Mouse (Mus musculus): ENCODE results near the gene Nol12.
A peak's percentile ranks its signal among the peaks of the same experiment; 100 is the strongest.

Nol12 gene

DNA sequence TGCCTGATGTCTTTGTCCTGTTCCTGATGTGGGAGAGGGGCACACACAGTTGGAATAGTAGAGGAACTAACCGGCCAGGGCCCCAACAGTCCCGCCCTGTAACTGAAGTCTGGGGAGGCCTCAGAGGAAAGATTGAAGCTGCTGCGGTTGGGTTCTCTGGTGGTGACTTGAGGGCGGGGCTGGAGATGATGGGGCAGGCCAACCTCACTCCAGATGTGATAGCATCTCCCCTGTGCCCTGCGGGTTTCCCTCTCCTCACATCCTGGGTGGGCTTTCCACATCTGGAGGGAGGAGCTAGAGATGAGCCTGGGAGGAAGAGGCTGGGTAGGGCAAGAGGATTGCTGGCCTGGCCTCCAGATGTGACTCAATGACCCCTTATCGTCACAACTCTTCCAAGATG is 11.1 kb upstream of the Nol12 start:
- Histone ChIP-seq H3K36me3 (ENCODE audit: insufficient read depth, low read length) (peaks cover 13% of the 10 kb centered on the region), H3K9me3 (ENCODE audit: low read length) (no peaks in the 10 kb centered on the region), H3K4me1 (replicated peaks; ENCODE audit: low read depth, low read length) (peaks cover 64% of the 10 kb centered on the region), H3K27me3 (ENCODE audit: insufficient read depth, low read length) (peaks cover 23% of the 10 kb centered on the region), H3K4me3 (replicated peaks; ENCODE audit: low read length) (no peak overlapping the region)
- TF ChIP-seq NANOG (IDR thresholded peaks at IDR 0.05; ENCODE audit: borderline replicate concordance, low read length): no peak
- no peak for TF ChIP-seq POU5F1 (IDR thresholded peaks at IDR 0.05; ENCODE audit: borderline replicate concordance, low read length)
- no peak for TF ChIP-seq CTCF (conservative IDR thresholded peaks at IDR 0.05; ENCODE audit: low read length)

DNA sequence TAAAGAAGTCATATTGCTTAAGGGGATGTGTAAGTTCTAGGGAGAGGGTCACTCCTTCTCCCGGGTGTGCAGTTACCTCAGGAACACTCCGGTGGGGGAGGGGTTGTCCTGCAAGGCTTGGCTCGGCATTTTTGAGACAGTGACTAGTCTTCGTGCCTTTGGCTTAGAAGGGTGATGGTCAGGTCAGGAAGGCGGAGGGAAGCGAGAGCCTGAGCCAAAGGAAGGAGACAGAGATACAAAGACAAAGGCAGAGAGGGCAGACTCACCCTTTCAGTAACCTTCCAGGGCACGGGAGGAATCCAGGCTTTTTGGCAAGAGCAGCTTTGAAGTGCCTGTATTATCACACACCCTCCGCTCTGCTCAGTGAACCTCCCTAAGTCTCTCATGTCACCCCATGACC is 9.6 kb upstream of the Nol12 start:
- H3K27me3 ChIP-seq (ENCODE audit: insufficient read depth, low read length): peaks cover 29% of the 10 kb centered on the region
- H3K4me3 ChIP-seq (replicated peaks; ENCODE audit: low read length): no peak overlapping the region
- no peaks in the 10 kb centered on the region for H3K9me3 ChIP-seq (ENCODE audit: low read length)
- TF ChIP-seq CTCF (conservative IDR thresholded peaks at IDR 0.05; ENCODE audit: low read length) (no peak), POU5F1 (IDR thresholded peaks at IDR 0.05; ENCODE audit: borderline replicate concordance, low read length) (no peak), NANOG (IDR thresholded peaks at IDR 0.05; ENCODE audit: borderline replicate concordance, low read length) (no peak)
- peaks cover 69% of the 10 kb centered on the region for H3K4me1 ChIP-seq (replicated peaks; ENCODE audit: low read depth, low read length)
- H3K36me3 ChIP-seq (ENCODE audit: insufficient read depth, low read length): peaks cover 8% of the 10 kb centered on the region

DNA sequence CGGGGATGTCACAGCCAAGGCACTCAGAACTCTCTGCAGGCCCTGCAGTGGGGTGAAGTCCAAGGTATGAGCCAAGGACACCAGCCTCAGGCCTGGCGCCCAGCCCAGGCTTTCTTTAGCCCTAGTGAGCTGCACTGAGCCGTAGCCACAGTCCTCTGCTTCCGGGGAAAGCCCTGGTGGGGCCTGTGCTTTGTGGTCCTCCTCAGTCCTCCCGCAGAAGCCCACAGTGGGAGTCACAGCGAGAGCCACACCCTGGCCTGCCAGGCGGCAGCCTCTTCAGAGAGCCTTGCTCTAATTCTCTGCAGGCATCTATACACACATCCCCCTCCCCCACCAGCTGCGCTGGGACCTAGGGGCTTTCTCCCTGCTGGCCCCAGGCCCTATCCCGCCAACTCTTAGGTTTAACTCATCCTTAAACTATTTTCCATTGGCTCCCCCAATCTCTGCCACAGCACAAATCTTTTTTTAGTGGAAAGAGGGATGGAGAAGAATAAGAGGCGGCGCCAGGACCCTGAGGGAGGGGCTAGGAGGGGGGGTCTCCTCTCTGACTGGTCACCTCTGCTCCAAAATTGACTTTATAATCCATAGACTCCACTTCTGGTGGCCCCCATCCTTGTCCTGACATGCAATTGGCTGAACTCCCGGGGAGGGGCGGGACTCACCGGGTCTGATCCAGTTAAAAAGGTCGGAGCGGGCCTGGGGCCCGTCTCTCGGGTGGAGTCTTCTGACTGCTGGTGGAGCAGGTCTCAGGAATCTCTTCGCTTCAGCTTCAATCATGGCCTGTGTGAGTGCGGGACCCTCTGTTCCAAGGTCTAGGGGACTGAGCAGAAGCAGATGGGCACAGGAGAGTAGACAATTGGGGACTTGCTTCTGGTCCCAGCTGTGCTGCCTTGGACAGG is 8.5 kb upstream of the Nol12 start, which contains the start of gene Lgals1:
TSS of gene Lgals1 (plus strand) at position 705 of the 899 bp plus-strand sequence.
- no peaks in the 10 kb centered on the region for H3K9me3 ChIP-seq (ENCODE audit: low read length)
- peaks cover 29% of the 10 kb centered on the region for H3K27me3 ChIP-seq (ENCODE audit: insufficient read depth, low read length)
- TF ChIP-seq NANOG (IDR thresholded peaks at IDR 0.05; ENCODE audit: borderline replicate concordance, low read length) (no peak), CTCF (conservative IDR thresholded peaks at IDR 0.05; ENCODE audit: low read length) (no peak), POU5F1 (IDR thresholded peaks at IDR 0.05; ENCODE audit: borderline replicate concordance, low read length) (no peak)
- H3K36me3 ChIP-seq (ENCODE audit: insufficient read depth, low read length): peaks cover 10% of the 10 kb centered on the region
- peaks cover 68% of the 10 kb centered on the region for H3K4me1 ChIP-seq (replicated peaks; ENCODE audit: low read depth, low read length)
- peak within 1 kb of the TSS; percentile 60 for H3K4me3 ChIP-seq (replicated peaks; ENCODE audit: low read length)

DNA sequence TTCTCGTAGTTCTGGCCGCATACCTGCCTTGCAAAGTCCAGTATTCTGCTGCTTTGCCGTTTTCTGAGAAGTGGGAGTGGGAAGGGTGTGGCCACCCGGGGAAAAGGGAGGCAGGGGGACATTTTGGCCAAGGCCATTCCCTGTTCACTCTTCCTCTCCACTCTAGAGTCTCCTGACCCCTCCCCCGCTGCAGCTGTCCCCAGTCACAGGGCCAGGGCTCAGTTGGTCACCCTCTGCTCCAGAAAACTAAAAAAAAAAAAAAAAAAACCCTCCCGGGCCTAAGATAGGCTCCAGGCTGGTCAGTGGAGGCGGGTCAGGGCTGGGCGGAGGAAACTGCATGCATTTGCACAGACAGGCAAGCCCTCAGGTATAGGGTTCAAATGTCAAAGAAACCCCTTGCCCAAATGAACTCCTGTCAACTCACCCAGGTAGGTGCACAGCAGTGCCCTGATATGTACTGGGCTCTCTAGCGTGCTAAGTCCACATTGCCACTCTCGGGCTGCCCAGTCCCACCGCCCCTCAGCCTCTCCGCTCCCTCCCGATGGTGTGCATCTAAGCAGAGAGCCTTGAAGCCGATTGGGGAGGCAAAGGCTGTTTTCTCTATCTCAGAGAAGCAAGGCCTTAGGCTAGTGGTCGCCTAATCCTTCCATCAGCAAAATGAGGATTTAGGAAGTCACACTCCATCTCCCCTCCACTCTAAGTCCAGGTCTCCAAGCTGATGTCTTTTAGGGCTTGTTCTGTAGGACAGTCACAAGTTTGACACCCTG is 7.5 kb upstream of the Nol12 start:
- TF ChIP-seq POU5F1 (IDR thresholded peaks at IDR 0.05; ENCODE audit: borderline replicate concordance, low read length) (no peak), NANOG (IDR thresholded peaks at IDR 0.05; ENCODE audit: borderline replicate concordance, low read length) (no peak), CTCF (conservative IDR thresholded peaks at IDR 0.05; ENCODE audit: low read length) (no peak)
- Histone ChIP-seq H3K4me3 (replicated peaks; ENCODE audit: low read length) (peak overlapping the region; percentile 60), H3K27me3 (ENCODE audit: insufficient read depth, low read length) (peaks cover 28% of the 10 kb centered on the region), H3K4me1 (replicated peaks; ENCODE audit: low read depth, low read length) (peaks cover 73% of the 10 kb centered on the region), H3K9me3 (ENCODE audit: low read length) (no peaks in the 10 kb centered on the region), H3K36me3 (ENCODE audit: insufficient read depth, low read length) (peaks cover 10% of the 10 kb centered on the region)

DNA sequence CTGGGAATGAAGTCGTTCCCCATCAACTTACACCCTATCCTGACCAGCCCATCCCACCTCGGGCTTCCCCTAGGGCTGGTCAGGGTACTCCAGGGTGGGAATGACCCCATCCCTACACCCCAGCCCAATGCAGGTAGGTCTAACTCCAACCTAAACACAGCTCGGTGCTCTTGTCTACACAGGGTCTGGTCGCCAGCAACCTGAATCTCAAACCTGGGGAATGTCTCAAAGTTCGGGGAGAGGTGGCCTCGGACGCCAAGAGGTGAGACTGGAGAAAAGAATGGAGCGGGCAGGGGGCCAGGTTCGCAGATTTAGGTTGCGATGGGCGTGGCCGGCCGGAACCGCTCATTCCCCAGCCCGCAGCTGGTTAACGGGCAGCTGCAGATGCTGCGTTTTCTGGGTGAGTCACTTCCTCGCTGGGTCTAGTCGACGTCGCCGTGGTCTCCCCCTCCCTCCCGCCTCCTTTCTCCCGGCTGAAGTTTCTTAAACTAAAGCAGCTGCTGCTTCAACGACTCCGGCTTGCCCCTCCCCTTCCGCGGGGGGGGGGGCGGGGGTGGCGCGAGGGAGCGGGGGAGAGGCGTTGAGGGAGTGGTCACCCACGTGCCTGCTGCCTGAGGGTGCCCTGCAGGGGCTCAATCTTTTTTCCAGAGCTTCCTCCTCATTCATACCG is 6.8 kb upstream of the Nol12 start:
- Histone ChIP-seq H3K4me3 (replicated peaks; ENCODE audit: low read length) (peak overlapping the region; percentile 60), H3K9me3 (ENCODE audit: low read length) (no peaks in the 10 kb centered on the region), H3K4me1 (replicated peaks; ENCODE audit: low read depth, low read length) (peaks cover 70% of the 10 kb centered on the region), H3K36me3 (ENCODE audit: insufficient read depth, low read length) (peaks cover 10% of the 10 kb centered on the region), H3K27me3 (ENCODE audit: insufficient read depth, low read length) (peaks cover 21% of the 10 kb centered on the region)
- TF ChIP-seq POU5F1 (IDR thresholded peaks at IDR 0.05; ENCODE audit: borderline replicate concordance, low read length): no peak
- no peak for TF ChIP-seq NANOG (IDR thresholded peaks at IDR 0.05; ENCODE audit: borderline replicate concordance, low read length)
- TF ChIP-seq CTCF (conservative IDR thresholded peaks at IDR 0.05; ENCODE audit: low read length): no peak

- 0 out of 2 replicates have a peak overlapping the region, but pooled peaks have one; percentile 17 for H3K4me3 ChIP-seq (replicated peaks; ENCODE audit: low read length)
- peaks cover 64% of the 10 kb centered on the region for H3K4me1 ChIP-seq (replicated peaks; ENCODE audit: low read depth, low read length)
- H3K27me3 ChIP-seq (ENCODE audit: insufficient read depth, low read length): peaks cover 19% of the 10 kb centered on the region
- TF ChIP-seq CTCF (conservative IDR thresholded peaks at IDR 0.05; ENCODE audit: low read length): no peak
- no peak for TF ChIP-seq NANOG (IDR thresholded peaks at IDR 0.05; ENCODE audit: borderline replicate concordance, low read length)
- TF ChIP-seq POU5F1 (IDR thresholded peaks at IDR 0.05; ENCODE audit: borderline replicate concordance, low read length): no peak
- peaks cover 10% of the 10 kb centered on the region for H3K36me3 ChIP-seq (ENCODE audit: insufficient read depth, low read length)
- H3K9me3 ChIP-seq (ENCODE audit: low read length): no peaks in the 10 kb centered on the region
These were observed 6.2 kb upstream of the Nol12 start for GRCm38 (mm10) chr15:78928539-78928938.

DNA sequence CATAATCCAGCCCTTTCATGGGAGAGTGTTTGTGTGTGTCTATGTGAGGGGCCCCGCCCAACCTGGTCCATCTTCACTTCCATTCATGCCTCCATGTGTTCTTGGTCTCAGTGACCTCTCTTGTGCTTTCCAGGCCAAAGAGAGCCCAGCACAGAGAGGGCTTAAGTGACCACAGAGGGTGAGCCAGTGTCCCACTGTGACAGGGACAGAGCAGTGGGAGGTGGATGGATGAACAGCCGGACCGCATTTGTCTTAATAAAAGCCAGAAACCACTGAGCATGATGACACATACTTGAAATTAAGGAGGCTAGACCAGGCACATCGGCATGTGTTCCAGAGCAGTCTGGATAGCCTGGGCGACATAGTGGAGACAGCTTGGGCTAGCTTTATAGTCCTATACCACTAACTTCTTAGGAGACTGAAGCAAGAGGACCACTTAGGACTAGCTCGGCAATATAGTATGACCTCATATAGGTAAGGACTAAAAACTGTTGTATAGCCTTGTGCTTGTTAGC is 4.5 kb upstream of the Nol12 start:
- H3K4me1 ChIP-seq (replicated peaks; ENCODE audit: low read depth, low read length): peaks cover 54% of the 10 kb centered on the region

More for the DNA sequence above, 4.5 kb upstream of the Nol12 start:
- Histone ChIP-seq H3K9me3 (ENCODE audit: low read length) (no peaks in the 10 kb centered on the region), H3K36me3 (ENCODE audit: insufficient read depth, low read length) (peaks cover 10% of the 10 kb centered on the region), H3K27me3 (ENCODE audit: insufficient read depth, low read length) (peaks cover 19% of the 10 kb centered on the region), H3K4me3 (replicated peaks; ENCODE audit: low read length) (no peak overlapping the region)
- no peak for TF ChIP-seq NANOG (IDR thresholded peaks at IDR 0.05; ENCODE audit: borderline replicate concordance, low read length)
- TF ChIP-seq POU5F1 (IDR thresholded peaks at IDR 0.05; ENCODE audit: borderline replicate concordance, low read length): no peak
- no peak for TF ChIP-seq CTCF (conservative IDR thresholded peaks at IDR 0.05; ENCODE audit: low read length)
